Mouse (Mus musculus) cerebellum, adult 2 months (tissue): ENCODE data around the gene Zfp710. TPM values are rescaled to one million over a fixed set of nuclear protein-coding genes. Genes with fewer than 3 reads are reported as not detected.

Experiments used
- DNase-seq, 2 experiments: peaks; one replicate each; pipeline ENCODE4 v3.0.0; 2021
- H3K27ac ChIP-seq: fragments of 200-500 bp; 2 replicates; pipeline ENCODE4 v1.5.1; 2012; ENCODE audit warnings: low read length, control low read depth, inconsistent platforms; ENCODE audit not compliant: insufficient read depth
- H3K27me3 ChIP-seq: fragments of 200-500 bp; 2 replicates; pipeline ENCODE4 v1.6.1; 2012; ENCODE audit warnings: inconsistent platforms, mild to moderate bottlenecking, low read length, moderate library complexity; ENCODE audit not compliant: control insufficient read depth, insufficient read depth
- H3K4me1 ChIP-seq: fragments of 200-500 bp; 2 replicates; pipeline ENCODE4 v1.6.1; 2011; ENCODE audit warnings: low read length; ENCODE audit not compliant: control insufficient read depth, insufficient read depth
- H3K4me3 ChIP-seq: fragments of 200-500 bp; replicated peaks from 2 replicates; pipeline ENCODE3; 2011; ENCODE audit warnings: mild to moderate bottlenecking, low read depth, low read length, control low read depth; ENCODE audit not compliant: insufficient read depth
- CTCF ChIP-seq: fragments of 200-500 bp; IDR thresholded peaks from 2 replicates; pipeline ENCODE4 v1.5.1; 2011; ENCODE audit warnings: low read depth, mild to moderate bottlenecking, control low read depth, low read length, moderate library complexity, borderline replicate concordance; ENCODE audit not compliant: insufficient read depth
- POLR2A ChIP-seq: fragments of 200-500 bp; IDR thresholded peaks from 2 replicates; pipeline ENCODE4 v1.6.1; 2011; ENCODE audit warnings: low read length, control low read depth, borderline replicate concordance; ENCODE audit not compliant: insufficient read depth
- WGBS: fragments of 180-500 bp; shearing (Covaris S2); methylation state at CpG from one replicate; pipeline ENCODE4 v1.1.7; 2018; 5-methylcytosine and 5-hydroxymethylcytosine counted together
- polyA plus RNA-seq: library from polyadenylated mRNA; depleted of rRNA; stranded (reverse); fragments of >200 nt; gene quantifications from 2 replicates; pipeline ENCODE4 v1.2.3, GENCODE M21; 2012

Zfp710 gene
- polyA plus RNA-seq, 1 experiment, result 10.9 TPM

DNA sequence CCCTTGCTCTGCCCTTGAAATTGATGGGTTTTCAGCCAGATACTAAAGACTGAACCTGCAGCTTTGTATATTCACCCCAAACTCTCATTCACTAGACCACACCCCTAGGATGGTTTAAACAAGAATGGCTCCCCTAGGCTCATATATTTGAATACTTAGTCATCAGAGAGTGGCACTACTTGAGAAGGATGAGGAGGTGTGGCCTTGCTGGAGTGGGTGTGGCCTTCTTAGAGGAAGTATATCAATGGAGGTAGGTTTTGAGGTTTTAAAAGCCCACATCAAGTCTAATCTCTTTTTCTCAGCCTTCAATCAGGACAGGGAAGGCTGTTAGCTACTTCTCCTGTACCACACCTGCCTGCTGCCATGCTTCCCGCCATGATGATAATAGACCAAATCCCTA, 81.8 kb downstream of the Zfp710 start:
- Histone ChIP-seq H3K27ac (no peak overlapping the region), H3K4me3 (no peak overlapping the region), H3K27me3 (no peaks in the 10 kb centered on the region), H3K4me1 (peaks cover 11% of the 10 kb centered on the region)
- no peak for DNase-seq
- WGBS, result 96% methylated on average over 1 of the region's 1 CpGs
- TF ChIP-seq POLR2A, result no peak
- no peak for TF ChIP-seq CTCF

DNA sequence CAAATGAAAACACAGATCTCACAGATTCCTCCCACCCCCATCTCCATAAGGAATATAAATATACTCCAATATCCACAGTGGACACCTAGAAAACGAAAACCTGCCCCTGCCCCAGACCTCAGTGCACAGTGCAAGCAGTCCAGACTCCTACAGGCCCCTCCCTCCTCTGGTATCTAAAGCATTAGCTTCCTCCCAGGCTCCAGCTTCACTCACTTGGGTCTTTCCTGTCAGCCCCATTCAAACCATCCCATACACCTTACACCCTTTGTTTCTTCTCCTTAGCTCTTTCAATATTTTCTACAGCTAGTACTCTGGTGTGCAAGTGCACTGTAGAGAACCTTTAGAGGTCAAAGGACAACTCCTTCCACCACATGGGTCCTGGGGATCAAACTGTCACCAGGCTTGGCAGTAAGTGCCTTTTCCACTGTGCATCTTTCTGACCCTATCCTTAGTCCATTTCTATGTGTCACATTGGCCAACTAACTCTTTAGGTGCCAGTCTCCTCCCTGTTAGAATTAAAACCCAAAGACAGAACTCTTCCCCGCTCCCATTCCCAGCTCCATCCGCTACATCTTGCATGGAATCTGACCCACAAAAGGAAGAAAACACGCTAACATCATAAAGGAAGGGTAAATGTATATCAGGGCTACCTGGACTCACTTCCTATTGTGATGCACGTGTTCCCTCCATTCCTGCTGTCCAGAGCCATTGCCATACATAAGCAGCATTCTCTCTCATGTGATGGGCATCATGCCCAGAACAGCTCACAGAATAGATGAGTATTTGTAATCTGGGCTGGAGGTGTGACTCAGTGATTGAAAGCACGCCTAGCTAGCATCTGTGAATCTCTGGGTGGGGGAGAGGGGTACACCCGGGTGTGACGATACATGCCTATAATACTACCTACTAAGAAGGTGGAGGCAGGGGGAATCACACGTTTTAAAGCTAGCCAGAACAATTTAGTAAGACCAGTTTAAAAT, 86.7 kb downstream of the Zfp710 start:
- Histone ChIP-seq H3K4me1 (peaks cover 8% of the 10 kb centered on the region; the same call in 1 of the 2 replicates), H3K27ac (no peak overlapping the region), H3K27me3 (no peaks in the 10 kb centered on the region), H3K4me3 (no peak overlapping the region)
- DNase-seq, result no peak
- TF ChIP-seq POLR2A, result no peak
- no peak for TF ChIP-seq CTCF
- 55% methylated on average over 9 of the region's 9 CpGs for WGBS

DNA sequence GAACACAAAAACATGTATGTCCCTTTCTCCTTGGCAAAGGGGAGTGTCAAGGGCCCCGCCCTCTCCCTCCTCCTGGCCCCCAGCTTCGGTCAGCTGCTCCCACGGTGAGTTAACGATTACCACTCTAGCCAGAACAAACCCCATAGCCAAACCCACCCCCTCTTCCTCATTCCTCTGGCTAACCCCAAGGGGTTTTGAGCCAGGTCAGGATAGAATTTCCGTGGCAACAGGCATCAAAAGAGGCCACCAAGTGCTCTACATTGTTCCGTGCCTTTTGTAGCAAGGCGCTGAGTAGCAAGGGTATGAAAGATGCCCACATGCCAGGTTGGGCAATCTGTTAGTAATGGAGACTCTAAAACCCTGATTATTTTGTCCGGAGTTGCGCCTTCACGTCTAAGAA, 89.4 kb downstream of the Zfp710 start:
- no peak for DNase-seq
- TF ChIP-seq POLR2A (no peak), CTCF (no peak)

DNA sequence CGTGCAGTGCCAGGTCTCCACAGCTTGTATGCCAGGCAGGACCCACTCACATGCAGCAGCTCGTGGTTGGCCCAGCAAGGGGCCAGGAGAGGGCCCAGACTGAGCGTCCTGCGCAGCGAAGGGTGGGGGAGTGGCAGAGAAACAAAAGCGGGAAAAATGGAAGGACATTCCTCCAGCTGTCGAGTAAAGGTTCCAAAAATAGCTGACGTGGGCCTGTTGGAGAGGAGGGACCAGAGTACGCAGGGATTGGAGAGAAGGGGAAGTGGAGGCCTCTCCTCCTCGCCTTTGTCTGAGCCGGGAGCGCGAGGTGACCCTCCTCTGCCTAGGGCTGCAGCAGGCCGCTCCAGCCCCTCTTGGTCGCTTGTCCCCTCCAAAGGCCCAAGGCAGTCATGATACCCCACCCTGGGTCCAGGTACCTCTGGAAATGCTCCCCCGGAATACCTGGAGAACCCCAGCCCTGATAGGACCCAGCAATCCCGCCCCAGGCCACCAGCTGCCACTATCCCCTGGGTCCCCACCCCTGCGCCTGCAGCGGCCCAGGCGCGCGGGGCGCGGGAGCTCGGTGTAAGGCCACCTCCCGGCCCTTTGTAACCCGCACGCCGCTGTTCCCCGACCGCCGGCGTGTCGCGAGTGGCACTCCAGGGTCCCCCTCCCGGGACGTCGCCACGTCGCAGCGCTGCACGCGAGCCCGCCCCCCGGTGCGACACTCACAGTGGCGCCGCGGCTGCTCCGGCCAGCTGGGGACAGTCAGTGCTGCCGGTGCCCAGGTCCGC, 90.0 kb downstream of the Zfp710 start:
- WGBS, result 2% methylated on average over 51 of the region's 52 CpGs
- peak overlapping the region; percentile 54 for H3K27ac ChIP-seq
- H3K4me3 ChIP-seq, result peak overlapping the region; percentile 61
- peaks cover 8% of the 10 kb centered on the region; the same call in 1 of the 2 replicates for H3K4me1 ChIP-seq
- peak in 1 of 2 experiments; percentile 56 for DNase-seq
- TF ChIP-seq POLR2A, result no peak
- TF ChIP-seq CTCF, result no peak
- no peaks in the 10 kb centered on the region for H3K27me3 ChIP-seq

More for the DNA sequence above, 89.4 kb downstream of the Zfp710 start:
- Histone ChIP-seq H3K27me3 (no peaks in the 10 kb centered on the region), H3K4me1 (peaks cover 8% of the 10 kb centered on the region; the same call in 1 of the 2 replicates), H3K27ac (peak overlapping the region; percentile 54), H3K4me3 (peak overlapping the region; percentile 61)
- WGBS, result 30% methylated on average over 10 of the region's 10 CpGs

DNA sequence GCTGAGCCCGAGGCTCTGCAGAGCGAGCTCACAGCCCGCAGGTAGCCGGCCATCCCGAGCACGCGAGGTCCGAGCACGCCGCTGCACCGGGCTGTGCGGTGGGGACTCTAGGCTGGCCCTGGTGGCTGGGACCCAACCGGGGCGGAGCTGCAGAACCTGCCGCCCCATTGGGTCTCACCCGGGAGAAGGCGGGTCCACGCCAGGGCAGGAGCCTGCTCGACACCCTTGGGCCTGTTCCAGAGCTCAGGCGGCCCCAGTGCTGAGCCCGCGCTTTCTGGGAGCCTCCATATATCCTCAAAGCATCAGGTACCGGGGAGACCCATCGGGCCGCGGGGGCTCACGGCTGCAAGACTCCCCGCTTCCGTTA, 90.6 kb downstream of the Zfp710 start, which contains the start of gene Idh2:
Gene Idh2 (minus strand): TSS at position 169 of the 367 bp plus-strand sequence.
- Histone ChIP-seq H3K4me1 (peaks cover 8% of the 10 kb centered on the region; the same call in 1 of the 2 replicates), H3K27me3 (no peaks in the 10 kb centered on the region), H3K27ac (peak within 1 kb of the TSS; percentile 54), H3K4me3 (peak within 1 kb of the TSS; percentile 61)
- TF ChIP-seq POLR2A, result peak; percentile 65; the same call in 1 of the 2 replicates
- TF ChIP-seq CTCF, result no peak
- under 1% methylated on average over 29 of the region's 29 CpGs for WGBS
- DNase-seq, result peak; percentile 94 to 96

DNA sequence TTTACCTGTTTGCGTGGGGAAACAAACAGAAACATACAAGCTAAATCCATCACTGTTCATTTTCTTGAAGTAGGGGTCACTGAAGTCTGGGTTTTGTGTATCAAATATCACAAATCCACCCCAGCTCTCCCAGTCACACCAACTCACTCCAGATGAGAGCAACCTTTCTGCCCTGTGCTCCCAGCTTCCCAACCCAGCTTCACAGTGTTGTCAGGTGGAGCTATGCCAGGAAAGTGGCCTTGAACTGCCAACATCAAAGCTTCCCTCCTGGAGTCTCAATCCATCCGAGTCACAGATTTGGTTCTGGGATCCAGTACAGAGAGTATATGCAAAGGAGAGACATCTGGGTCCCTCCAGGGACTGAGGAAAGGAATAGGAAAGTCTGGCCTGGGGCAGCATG, 91.5 kb downstream of the Zfp710 start:
- H3K27ac ChIP-seq, result no peak overlapping the region

DNA sequence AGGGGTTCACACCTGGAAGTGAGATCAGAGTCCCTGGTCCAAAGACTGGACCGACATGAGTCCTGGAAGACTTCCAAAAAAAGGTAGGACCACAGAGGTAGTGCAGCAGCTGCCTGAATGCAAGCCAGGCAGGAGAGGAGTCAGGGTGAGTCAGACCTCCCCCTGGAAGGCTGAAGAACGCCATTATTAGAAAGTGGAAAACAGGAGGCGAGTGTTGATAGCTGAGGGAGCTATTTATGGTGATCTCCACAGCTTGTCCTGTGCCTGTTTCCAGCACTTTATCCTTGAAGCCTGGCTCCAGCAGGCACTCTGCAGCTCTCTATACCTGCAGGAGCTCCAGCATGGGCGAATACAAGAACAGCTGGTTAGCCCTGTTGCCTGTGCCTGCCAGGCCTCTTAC, 94.6 kb downstream of the Zfp710 start:
- 67% methylated on average over 4 of the region's 4 CpGs for whole genome bisulfite sequencing
- H3K27ac ChIP-seq, result no peak overlapping the region
- TF ChIP-seq POLR2A (no peak), CTCF (no peak)
- DNase-seq, result no peak
- H3K4me1 ChIP-seq, result peaks cover 2% of the 10 kb centered on the region; the same call in 1 of the 2 replicates
- no peak overlapping the region for H3K4me3 ChIP-seq
- H3K27me3 ChIP-seq, result no peaks in the 10 kb centered on the region

More for the DNA sequence above, 91.5 kb downstream of the Zfp710 start:
- H3K27me3 ChIP-seq, result no peaks in the 10 kb centered on the region
- H3K4me1 ChIP-seq, result peaks cover 8% of the 10 kb centered on the region; the same call in 1 of the 2 replicates
- DNase-seq, result no peak
- no peak overlapping the region for H3K4me3 ChIP-seq
- 70% methylated on average over 2 of the region's 2 CpGs for WGBS
- TF ChIP-seq POLR2A (no peak), CTCF (no peak)
